Mouse (Mus musculus): ENCODE measurements around the gene Cdc42ep3. TPM values are rescaled to one million over a fixed set of nuclear protein-coding genes. Genes with fewer than 3 reads are reported as not detected.
A peak's percentile ranks its signal among the peaks of the same experiment; 100 is the strongest.

Cdc42ep3 gene
- total and polyA plus RNA-seq, 3 experiments = 16.7 to 35.0 (median 30.1) TPM

DNA sequence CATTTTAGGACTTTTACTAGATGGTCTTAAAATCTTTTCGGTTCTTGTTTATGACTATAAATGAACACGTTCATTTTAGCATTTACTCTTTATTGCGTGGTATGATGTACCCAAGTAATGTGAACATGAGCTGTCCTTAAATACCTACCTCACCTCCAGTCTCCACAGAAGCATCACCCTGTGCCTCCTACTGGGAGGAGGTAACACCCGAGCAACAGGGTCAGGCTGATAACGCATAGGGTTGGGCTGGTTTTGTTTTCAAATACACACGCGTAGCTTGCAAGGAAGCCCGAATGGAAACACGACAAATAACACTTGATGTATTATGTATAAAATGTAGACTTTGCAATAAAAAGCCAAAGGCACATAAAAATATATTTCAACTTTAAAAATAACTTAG, 21.2 kb downstream of the Cdc42ep3 start:
- Histone ChIP-seq H3K4me3 (no peak overlapping the region), H3K4me1 (ENCODE audit: control insufficient read depth, insufficient read depth, low read length) (peaks cover 7% of the 10 kb centered on the region), H3K27ac (no peak overlapping the region), H3K79me2 (replicated peaks; ENCODE audit: control insufficient read depth, insufficient read depth, low read length) (no peaks in the 10 kb centered on the region; the same call in 1 of the 2 replicates), H3K36me3 (ENCODE audit: control insufficient read depth, insufficient read depth, low read length) (peaks cover 39% of the 10 kb centered on the region), H3K9ac (ENCODE audit: low read depth, low read length) (no peak overlapping the region), H3K27me3 (ENCODE audit: control insufficient read depth, insufficient read depth, low read length) (no peaks in the 10 kb centered on the region)
- WGBS = 71% methylated on average over 9 of the region's 9 CpGs
- TF ChIP-seq POLR2A (IDR thresholded peaks at IDR 0.05; ENCODE audit: insufficient read depth, low read depth, low read length) (no peak), EP300 (IDR thresholded peaks at IDR 0.05; ENCODE audit: insufficient read depth, low read depth, low read length) (no peak), CTCF (IDR thresholded peaks at IDR 0.05) (no peak)
- intact Hi-C loops (cut with DNase I) = no loop called here
- no peak for DNase-seq

- Histone ChIP-seq H3K27me3 (ENCODE audit: control insufficient read depth, insufficient read depth, low read length) (no peaks in the 10 kb centered on the region), H3K79me2 (replicated peaks; ENCODE audit: control insufficient read depth, insufficient read depth, low read length) (no peaks in the 10 kb centered on the region; the same call in 1 of the 2 replicates), H3K4me1 (ENCODE audit: control insufficient read depth, insufficient read depth, low read length) (peaks cover 3% of the 10 kb centered on the region), H3K4me3 (no peak overlapping the region), H3K27ac (peak overlapping the region; percentile 47; the same call in 1 of the 2 replicates), H3K9ac (ENCODE audit: low read depth, low read length) (no peak overlapping the region), H3K36me3 (ENCODE audit: control insufficient read depth, insufficient read depth, low read length) (peaks cover 34% of the 10 kb centered on the region)
- DNase-seq = peak in 1 of 2 experiments; percentile 31
- intact Hi-C loops (cut with DNase I) = no loop called here
- WGBS = 47% methylated on average over 3 of the region's 3 CpGs
- TF ChIP-seq POLR2A (IDR thresholded peaks at IDR 0.05; ENCODE audit: insufficient read depth, low read depth, low read length) = no peak
- TF ChIP-seq EP300 (IDR thresholded peaks at IDR 0.05; ENCODE audit: insufficient read depth, low read depth, low read length) = no peak
- no peak for TF ChIP-seq CTCF (IDR thresholded peaks at IDR 0.05)
Observed at GRCm38 (mm10) chr17:79332864-79333263, 22.0 kb downstream of the Cdc42ep3 start.

GRCm38 (mm10) chr17:79330397-79330796, 24.5 kb downstream of the Cdc42ep3 start:
- 95% methylated on average over 2 of the region's 2 CpGs for WGBS
- no peaks in the 10 kb centered on the region for H3K27me3 ChIP-seq (ENCODE audit: control insufficient read depth, insufficient read depth, low read length)
- H3K4me1 ChIP-seq (ENCODE audit: control insufficient read depth, insufficient read depth, low read length) = peaks cover 3% of the 10 kb centered on the region
- intact Hi-C loops (cut with DNase I) = no loop called here
- no peak for TF ChIP-seq POLR2A (IDR thresholded peaks at IDR 0.05; ENCODE audit: insufficient read depth, low read depth, low read length)
- no peak for TF ChIP-seq EP300 (IDR thresholded peaks at IDR 0.05; ENCODE audit: insufficient read depth, low read depth, low read length)
- no peak for TF ChIP-seq CTCF (IDR thresholded peaks at IDR 0.05)
- no peak overlapping the region for H3K9ac ChIP-seq (ENCODE audit: low read depth, low read length)
- H3K27ac ChIP-seq = no peak overlapping the region
- DNase-seq = no peak
- H3K4me3 ChIP-seq = no peak overlapping the region
- peaks cover 30% of the 10 kb centered on the region for H3K36me3 ChIP-seq (ENCODE audit: control insufficient read depth, insufficient read depth, low read length)
- H3K79me2 ChIP-seq (replicated peaks; ENCODE audit: control insufficient read depth, insufficient read depth, low read length) = no peaks in the 10 kb centered on the region; the same call in 1 of the 2 replicates

GRCm38 (mm10) chr17:79326868-79327376, 28.0 kb downstream of the Cdc42ep3 start:
- intact Hi-C loops (cut with DNase I) = no loop called here
- Histone ChIP-seq H3K4me1 (ENCODE audit: control insufficient read depth, insufficient read depth, low read length) (no peaks in the 10 kb centered on the region; the same call in 1 of the 2 replicates), H3K27me3 (ENCODE audit: control insufficient read depth, insufficient read depth, low read length) (no peaks in the 10 kb centered on the region), H3K27ac (no peak overlapping the region), H3K4me3 (no peak overlapping the region), H3K79me2 (replicated peaks; ENCODE audit: control insufficient read depth, insufficient read depth, low read length) (no peaks in the 10 kb centered on the region; the same call in 1 of the 2 replicates), H3K36me3 (ENCODE audit: control insufficient read depth, insufficient read depth, low read length) (peaks cover 8% of the 10 kb centered on the region), H3K9ac (ENCODE audit: low read depth, low read length) (no peak overlapping the region)
- WGBS = 84% methylated on average over 4 of the region's 4 CpGs
- TF ChIP-seq CTCF (IDR thresholded peaks at IDR 0.05) = no peak
- TF ChIP-seq POLR2A (IDR thresholded peaks at IDR 0.05; ENCODE audit: insufficient read depth, low read depth, low read length) = no peak
- DNase-seq = no peak

DNA sequence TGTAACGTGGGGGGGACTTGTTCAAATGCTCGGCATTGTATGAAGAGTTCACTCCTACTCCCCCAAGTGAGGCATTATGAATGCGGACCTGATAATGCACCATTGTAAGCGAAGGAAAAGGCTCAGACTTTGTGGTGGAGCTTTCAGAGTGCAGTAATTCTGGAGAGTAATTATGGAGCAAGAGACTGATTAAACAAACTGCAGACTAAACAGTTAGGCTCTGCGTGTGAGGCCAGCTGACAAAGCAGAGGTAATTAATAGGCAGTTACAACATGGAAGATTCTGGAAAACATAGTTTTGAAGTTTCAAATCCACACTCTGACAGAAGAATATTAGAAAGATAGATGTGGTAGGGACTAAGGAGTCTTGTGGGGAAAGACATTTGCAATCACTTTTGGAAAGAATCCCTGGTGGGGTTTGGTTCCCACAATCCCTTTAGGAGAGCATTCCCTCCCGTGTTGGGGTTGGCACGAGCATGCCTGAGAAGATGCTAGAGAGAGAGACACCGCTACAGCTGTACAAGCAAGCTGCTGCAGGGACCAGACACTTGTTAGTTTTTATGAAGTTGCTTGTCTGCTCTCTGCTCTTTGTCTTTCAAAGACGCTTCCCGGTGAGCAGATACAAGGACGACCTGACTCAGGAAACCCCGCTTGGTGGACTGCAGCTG, 37.7 kb downstream of the Cdc42ep3 start:
- Histone ChIP-seq H3K27ac (no peak overlapping the region), H3K4me3 (no peak overlapping the region), H3K36me3 (ENCODE audit: control insufficient read depth, insufficient read depth, low read length) (no peaks in the 10 kb centered on the region), H3K27me3 (ENCODE audit: control insufficient read depth, insufficient read depth, low read length) (no peaks in the 10 kb centered on the region), H3K4me1 (ENCODE audit: control insufficient read depth, insufficient read depth, low read length) (no peaks in the 10 kb centered on the region), H3K9ac (ENCODE audit: low read depth, low read length) (no peak overlapping the region), H3K79me2 (replicated peaks; ENCODE audit: control insufficient read depth, insufficient read depth, low read length) (no peaks in the 10 kb centered on the region)
- DNase-seq = no peak
- intact Hi-C loops (cut with DNase I) = no loop called here
- WGBS = 68% methylated on average over 12 of the region's 12 CpGs
- no peak for TF ChIP-seq EP300 (IDR thresholded peaks at IDR 0.05; ENCODE audit: insufficient read depth, low read depth, low read length)
- no peak for TF ChIP-seq CTCF (IDR thresholded peaks at IDR 0.05)
- TF ChIP-seq POLR2A (IDR thresholded peaks at IDR 0.05; ENCODE audit: insufficient read depth, low read depth, low read length) = no peak

DNA sequence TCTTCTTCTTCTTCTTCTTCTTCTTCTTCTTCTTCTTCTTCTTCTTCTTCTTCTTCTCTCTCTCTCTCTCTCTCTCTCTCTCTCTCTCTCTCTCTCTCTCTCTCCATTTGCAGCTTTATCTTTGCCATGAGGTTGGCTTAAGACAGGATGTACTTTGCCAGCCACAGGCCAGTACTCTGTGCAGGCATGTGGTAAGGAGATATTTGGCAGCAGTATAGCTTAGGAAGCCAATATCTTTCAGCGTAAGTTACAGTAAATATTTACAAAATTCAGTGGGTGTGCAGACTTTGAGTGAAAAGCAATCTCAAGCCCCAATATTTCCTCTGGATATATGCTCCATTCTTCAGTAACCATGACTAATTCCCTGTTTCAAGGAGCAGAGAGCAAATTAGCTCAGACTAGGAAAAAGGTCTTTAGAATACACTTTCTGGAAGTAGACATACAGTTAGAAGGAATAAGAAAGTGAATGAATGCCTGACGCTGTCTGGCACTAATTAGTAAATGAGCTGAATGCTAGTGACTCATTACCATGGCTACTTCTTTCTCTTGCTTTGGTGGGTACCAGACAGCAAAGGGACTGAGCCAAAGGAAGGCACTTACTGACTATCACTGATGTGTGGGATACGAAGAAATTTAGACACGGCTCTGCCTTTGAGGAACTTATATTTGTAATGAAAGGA, 39.3 kb downstream of the Cdc42ep3 start:
- H3K36me3 ChIP-seq (ENCODE audit: control insufficient read depth, insufficient read depth, low read length) = no peaks in the 10 kb centered on the region
- H3K27ac ChIP-seq = no peak overlapping the region
- no peak for TF ChIP-seq EP300 (IDR thresholded peaks at IDR 0.05; ENCODE audit: insufficient read depth, low read depth, low read length)
- TF ChIP-seq POLR2A (IDR thresholded peaks at IDR 0.05; ENCODE audit: insufficient read depth, low read depth, low read length) = no peak
- TF ChIP-seq CTCF (IDR thresholded peaks at IDR 0.05) = no peak
- H3K79me2 ChIP-seq (replicated peaks; ENCODE audit: control insufficient read depth, insufficient read depth, low read length) = no peaks in the 10 kb centered on the region
- intact Hi-C loops (cut with DNase I) = no loop called here
- WGBS = 83% methylated on average over 4 of the region's 4 CpGs
- DNase-seq = no peak
- H3K9ac ChIP-seq (ENCODE audit: low read depth, low read length) = no peak overlapping the region
- H3K27me3 ChIP-seq (ENCODE audit: control insufficient read depth, insufficient read depth, low read length) = no peaks in the 10 kb centered on the region
- H3K4me1 ChIP-seq (ENCODE audit: control insufficient read depth, insufficient read depth, low read length) = no peaks in the 10 kb centered on the region
- H3K4me3 ChIP-seq = no peak overlapping the region
